Mouse (Mus musculus): ENCODE results near the gene Prima1. TPM values are rescaled to one million over a fixed set of nuclear protein-coding genes. Genes with fewer than 3 reads are reported as not detected.

Gene Prima1
- total RNA-seq (2021): 1 to 10 TPM; 2.8 to 3.9 TPM
- long read RNA-seq: 0 reads

DNA sequence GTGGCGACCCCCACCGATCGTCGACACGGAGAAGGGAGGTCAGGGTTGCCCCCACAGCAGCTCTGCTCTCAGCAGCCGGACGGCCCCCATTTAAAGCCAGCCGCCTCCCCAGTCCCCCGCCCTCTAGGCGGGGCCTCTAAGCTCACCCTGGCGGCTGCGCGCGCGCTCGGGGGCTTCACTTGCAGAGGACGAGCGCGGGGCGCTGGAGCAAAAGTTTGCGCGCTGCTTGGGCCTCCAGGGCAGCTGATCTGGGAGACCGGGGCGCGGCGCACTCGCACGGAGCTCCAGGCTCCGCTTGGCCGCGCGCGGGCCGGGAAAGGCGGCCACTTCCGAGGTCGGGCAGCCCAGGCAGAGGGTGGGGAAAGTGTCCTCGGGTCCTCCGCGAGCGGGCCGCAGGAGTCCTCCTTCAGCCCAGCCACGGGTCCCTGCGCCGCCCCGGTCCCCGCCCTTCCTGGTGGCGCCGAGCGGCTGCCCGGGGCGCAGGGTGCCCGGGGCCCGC lies at the start of gene Prima1:
TSS of gene Prima1 (minus strand) at position 68 of the 499 bp plus-strand sequence.
- DNase-seq (ENCODE audit: low spot score in 2 of 2): peak; percentile 15 to 33

- DNase-seq (ENCODE audit: low spot score in 2 of 2): no peak
These were observed 45.3 kb upstream of the Prima1 start for GRCm38 (mm10) chr12:103287276-103287675.

DNA sequence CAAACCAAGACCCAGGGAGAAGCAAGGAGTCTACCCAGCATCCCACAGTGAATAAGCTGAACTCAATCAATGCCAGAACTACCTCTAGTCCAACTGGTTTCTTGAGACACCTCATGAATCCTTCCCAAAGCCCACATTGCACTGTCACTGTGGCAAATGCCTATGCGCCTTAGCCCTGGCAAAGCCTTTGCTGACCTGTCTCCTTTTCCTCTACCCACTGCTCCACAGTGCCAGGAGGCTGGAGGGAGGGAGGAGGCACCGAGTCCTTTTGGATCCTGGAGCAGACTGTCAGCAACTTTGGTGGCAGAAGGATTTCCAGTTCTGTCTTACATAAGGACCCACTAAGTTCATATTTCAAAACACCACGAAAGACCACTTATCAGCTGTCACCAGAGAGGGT lies 41.5 kb upstream of the Prima1 start:
- DNase-seq (ENCODE audit: low spot score in 2 of 2): no peak

DNA sequence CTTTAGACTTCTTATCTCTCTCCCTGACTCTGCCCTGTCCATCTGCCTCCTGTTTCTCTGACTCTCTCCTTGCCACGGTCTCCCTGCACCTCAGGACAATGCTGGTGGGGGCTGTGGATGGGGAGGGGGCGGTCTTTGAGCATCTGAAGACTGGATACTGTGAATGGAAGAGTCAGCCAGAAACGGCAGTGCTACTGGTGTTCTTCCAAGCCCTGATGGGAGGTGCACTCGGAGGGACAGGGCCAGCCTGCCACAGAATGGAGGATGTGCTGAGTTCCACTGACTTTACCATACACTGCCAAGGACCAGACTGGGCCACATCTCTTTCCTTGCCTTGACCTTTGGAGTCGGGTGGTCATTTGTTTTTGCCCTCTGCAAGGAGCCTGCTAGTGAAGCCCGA lies 41.0 kb upstream of the Prima1 start:
- no peak for DNase-seq (ENCODE audit: low spot score in 2 of 2)

DNA sequence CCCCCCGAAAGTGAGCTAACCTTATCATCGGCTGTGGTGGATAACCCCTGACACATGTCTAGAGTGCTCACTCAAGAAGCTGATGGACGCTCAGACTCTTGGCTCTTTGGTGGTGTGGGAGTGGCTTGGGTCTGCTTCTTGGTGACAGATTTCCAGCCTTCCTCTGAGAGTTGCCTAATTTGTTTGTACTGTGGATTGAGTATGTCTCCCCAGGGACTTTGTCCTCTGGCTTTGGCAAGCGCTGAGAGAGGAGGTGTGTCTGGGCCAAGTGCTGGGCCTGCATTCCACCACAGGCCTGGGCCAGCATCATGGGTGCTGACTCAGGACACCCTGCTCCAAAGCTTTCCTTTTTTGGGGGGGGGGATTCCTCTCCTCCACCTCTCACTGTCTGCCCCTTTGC lies 40.0 kb upstream of the Prima1 start:
- DNase-seq (ENCODE audit: low spot score in 2 of 2): no peak

GRCm38 (mm10) chr12:103281491-103281890 lies 39.5 kb upstream of the Prima1 start:
- no peak for DNase-seq (ENCODE audit: low spot score in 2 of 2)

- DNase-seq (ENCODE audit: low spot score in 2 of 2): peak; percentile 49 to 78
These were observed 34.5 kb upstream of the Prima1 start for GRCm38 (mm10) chr12:103276422-103276821.

GRCm38 (mm10) chr12:103273732-103274131 lies 31.8 kb upstream of the Prima1 start:
- DNase-seq (ENCODE audit: low spot score in 2 of 2): no peak

DNA sequence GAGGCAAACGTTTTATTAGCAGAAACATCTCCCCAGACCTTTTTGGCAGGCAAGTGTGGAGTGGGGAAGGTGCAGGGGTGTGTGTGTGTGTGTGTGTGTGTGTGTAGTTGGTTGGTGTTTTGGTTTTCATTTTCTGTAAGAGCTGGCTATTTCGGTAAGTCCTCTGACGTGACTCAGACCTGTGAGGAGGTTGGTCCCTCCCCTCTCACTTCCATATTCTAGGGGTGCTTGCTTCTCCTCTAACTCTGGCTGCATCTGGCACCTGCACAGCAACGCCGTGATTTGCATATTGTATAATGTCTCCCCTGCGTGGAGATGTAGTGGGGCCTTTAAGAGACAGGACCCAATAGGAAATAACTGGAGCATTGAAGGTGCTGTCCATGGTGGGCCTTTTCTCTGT lies 31.1 kb upstream of the Prima1 start:
- no peak for DNase-seq (ENCODE audit: low spot score in 2 of 2)

DNA sequence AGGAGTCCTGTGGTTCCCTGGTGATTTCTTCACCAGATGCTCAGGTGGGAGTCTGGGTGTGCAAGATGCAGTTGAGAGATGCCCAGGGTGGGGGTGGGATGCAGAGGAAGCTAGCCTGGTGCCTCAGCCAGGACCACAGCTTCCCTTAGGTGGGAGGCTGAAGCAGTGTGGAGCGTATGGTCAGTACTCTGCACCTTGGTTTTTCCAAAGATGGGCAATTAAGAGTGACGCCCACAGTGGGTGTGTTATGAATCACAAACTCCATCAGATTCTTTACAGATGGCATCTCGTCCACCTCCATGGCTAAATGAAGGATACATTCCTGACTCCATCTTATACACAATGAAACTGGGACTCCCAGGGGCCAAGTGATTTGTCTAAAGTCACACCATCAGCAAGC lies 30.2 kb upstream of the Prima1 start:
- DNase-seq (ENCODE audit: low spot score in 2 of 2): no peak

DNA sequence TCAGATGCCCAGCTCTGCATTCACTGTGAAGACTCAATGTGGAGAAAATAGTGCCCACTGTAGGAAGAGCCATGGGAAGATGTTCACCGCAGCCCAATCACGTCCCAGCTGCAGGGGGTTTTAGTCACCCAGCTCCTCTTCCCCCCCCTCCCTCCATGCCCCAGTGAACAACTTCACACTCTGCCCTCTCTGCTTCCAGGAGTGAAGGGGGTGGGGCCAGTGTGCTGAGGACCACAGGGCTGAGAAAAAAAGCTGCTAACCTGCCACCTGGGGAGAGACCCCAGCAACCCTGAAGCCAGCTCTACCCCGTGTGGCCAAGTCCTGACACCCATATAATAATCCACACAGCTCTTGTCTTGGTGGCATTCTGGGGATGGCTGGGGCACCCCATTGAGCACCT lies 24.7 kb upstream of the Prima1 start:
- no peak for DNase-seq (ENCODE audit: low spot score in 2 of 2)

- peak in 1 of 2 experiments; percentile 17 for DNase-seq (ENCODE audit: low spot score in 2 of 2)
These were observed 20.3 kb upstream of the Prima1 start for GRCm38 (mm10) chr12:103262017-103262865.

GRCm38 (mm10) chr12:103252901-103253434 lies 11.0 kb upstream of the Prima1 start:
- no peak for DNase-seq (ENCODE audit: low spot score in 2 of 2)

GRCm38 (mm10) chr12:103251151-103251550 lies 9.2 kb upstream of the Prima1 start:
- no peak for DNase-seq (ENCODE audit: low spot score in 2 of 2)

- no peak for DNase-seq (ENCODE audit: low spot score in 2 of 2)
These were observed 8.4 kb upstream of the Prima1 start for GRCm38 (mm10) chr12:103250333-103250732.

- no peak for DNase-seq (ENCODE audit: low spot score in 2 of 2)
These were observed 1.1 kb upstream of the Prima1 start for GRCm38 (mm10) chr12:103243041-103243440.

DNA sequence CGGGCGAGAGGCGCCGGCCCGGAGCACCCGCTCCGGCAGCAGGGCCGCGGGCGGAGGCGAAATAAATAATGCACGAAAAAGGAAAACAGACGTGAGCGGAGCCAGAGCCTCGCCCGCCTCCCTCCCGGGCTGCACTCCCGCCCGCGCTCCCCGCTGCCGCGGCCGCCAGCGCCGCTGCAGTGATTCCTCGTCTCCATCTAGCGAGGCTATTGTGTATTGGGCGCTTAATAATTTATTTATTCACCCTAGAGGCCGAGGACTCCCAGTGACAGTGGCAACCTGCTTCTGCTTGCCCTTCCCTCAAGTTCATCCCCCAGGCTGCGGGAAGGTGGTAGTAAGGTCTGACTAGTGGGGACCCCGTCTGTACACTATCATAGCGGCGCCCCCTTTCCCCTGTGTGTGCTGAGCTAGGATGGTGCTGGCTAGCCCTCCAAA lies 658 bp upstream of the Prima1 start:
- DNase-seq (ENCODE audit: low spot score in 2 of 2): peak; percentile 57 to 79

DNA sequence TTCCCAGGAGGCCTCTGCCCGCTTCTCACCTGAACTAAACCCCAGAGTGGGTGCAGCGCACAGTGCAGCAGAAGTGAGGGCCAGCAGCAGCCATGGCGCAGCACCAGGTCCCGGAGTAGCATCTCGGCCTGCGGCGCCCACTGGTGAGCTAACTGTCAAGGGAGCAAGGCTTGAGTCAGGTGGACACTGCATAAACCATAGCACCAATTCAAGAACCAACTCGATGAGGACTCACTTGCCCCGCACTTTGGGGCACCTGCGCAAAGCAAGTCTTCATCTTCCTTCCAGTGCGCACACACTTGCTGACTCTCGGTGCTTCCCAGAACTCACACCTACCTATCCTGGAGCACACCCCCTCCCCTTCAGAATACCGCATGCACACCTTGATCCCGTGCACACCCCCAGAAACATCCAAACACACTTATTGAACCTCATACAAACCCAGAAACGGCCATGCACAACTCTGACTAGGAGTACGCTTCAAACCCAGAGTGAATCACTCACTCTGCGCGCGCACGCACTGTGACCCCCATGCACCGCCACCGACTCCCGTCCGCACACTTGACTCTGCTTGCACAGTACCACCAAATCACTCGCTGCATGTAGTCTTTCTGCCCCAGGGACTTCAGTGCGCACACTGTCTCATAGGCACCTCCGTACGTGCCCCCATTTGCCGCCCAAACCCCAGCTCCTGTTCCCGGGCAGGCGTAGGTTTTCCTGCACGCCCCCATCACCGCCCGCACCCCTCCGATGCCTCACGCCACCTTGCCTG lies 453 bp downstream of the Prima1 start:
- no peak for DNase-seq (ENCODE audit: low spot score in 2 of 2)

DNA sequence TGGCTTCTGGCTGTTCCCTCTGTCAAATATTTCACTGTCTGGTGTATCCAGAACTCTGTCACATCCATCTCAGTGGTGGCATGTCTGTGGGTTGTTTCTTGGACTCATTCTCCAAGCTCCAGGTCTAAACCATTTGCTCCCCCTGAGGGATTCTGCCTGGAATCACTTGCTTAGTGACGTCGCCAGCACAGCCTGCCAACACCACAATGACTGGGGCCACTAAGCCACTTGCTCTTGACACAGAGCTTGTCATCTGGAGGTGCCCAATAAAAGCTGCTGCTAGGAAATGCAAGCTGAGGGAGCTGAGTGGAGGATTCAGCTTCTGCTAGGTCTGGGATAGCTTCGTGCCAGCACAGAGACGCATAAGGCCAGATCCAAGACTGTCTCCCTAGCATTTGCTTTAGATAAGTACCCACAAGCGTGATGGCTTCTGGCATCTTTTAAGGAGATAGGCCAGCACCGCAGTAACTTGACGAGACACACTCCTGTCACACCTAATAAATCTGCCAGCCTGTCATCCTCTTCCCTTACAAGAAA lies 3.0 kb downstream of the Prima1 start:
- DNase-seq (ENCODE audit: low spot score in 2 of 2): no peak

DNA sequence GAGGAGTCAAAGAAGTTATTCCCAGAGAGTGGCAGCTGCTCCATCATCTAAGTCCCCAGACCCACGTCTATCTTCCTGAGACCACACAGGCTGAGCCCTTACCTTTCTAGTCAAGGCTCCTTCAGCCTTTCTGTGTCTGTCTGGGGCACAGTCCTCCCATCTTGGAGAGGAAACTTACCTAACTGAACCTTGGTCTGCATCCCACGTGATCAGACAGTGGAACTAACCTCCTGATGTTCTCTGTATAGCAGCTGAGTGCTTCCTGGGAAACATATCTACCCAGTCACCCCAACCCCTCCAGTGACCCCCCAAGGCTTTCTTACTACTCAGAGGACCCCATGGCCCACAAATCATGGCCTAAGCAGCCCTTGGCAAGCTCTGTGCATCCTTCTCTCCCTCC lies 6.1 kb downstream of the Prima1 start:
- DNase-seq (ENCODE audit: low spot score in 2 of 2): no peak

- DNase-seq (ENCODE audit: low spot score in 2 of 2): no peak
These were observed 6.7 kb downstream of the Prima1 start for GRCm38 (mm10) chr12:103235251-103235650.

DNA sequence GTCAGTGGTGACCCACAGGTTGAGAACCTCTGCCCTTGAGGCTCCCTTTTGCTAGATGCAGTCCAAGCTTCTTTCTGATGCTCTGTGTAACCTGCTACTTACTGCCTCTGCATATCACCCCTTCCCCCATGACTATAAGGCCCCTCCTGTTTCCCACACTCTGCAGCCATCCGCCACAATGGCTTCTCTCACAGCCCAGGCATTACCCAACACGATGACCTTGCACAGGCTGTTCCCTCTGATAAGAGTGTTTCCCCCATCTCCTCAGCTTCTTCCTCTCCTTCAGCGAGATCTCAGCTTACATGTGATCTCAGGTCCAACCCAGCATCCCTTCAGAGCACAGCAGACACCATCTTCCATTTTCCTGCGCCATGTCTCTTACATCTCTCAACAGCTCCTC lies 12.9 kb downstream of the Prima1 start:
- DNase-seq (ENCODE audit: low spot score in 2 of 2): no peak

All from layer of hippocampus, adult 18-20 months (tissue).